Mouse (Mus musculus) cerebellum, adult 2 months (tissue): ENCODE data around the gene Peak1. TPM values are rescaled to one million over a fixed set of nuclear protein-coding genes. Genes with fewer than 3 reads are reported as not detected.

Source experiments
- DNase-seq, 2 experiments: peaks; one replicate each; pipeline ENCODE4 v3.0.0; 2021
- H3K27ac ChIP-seq: fragments of 200-500 bp; 2 replicates; pipeline ENCODE4 v1.5.1; 2012; ENCODE audit warnings: low read length, control low read depth, inconsistent platforms; ENCODE audit not compliant: insufficient read depth
- H3K27me3 ChIP-seq: fragments of 200-500 bp; 2 replicates; pipeline ENCODE4 v1.6.1; 2012; ENCODE audit warnings: inconsistent platforms, mild to moderate bottlenecking, low read length, moderate library complexity; ENCODE audit not compliant: control insufficient read depth, insufficient read depth
- H3K4me1 ChIP-seq: fragments of 200-500 bp; 2 replicates; pipeline ENCODE4 v1.6.1; 2011; ENCODE audit warnings: low read length; ENCODE audit not compliant: control insufficient read depth, insufficient read depth
- H3K4me3 ChIP-seq: fragments of 200-500 bp; replicated peaks from 2 replicates; pipeline ENCODE3; 2011; ENCODE audit warnings: mild to moderate bottlenecking, low read depth, low read length, control low read depth; ENCODE audit not compliant: insufficient read depth
- CTCF ChIP-seq: fragments of 200-500 bp; IDR thresholded peaks from 2 replicates; pipeline ENCODE4 v1.5.1; 2011; ENCODE audit warnings: low read depth, mild to moderate bottlenecking, control low read depth, low read length, moderate library complexity, borderline replicate concordance; ENCODE audit not compliant: insufficient read depth
- POLR2A ChIP-seq: fragments of 200-500 bp; IDR thresholded peaks from 2 replicates; pipeline ENCODE4 v1.6.1; 2011; ENCODE audit warnings: low read length, control low read depth, borderline replicate concordance; ENCODE audit not compliant: insufficient read depth
- WGBS: fragments of 180-500 bp; shearing (Covaris S2); methylation state at CpG from one replicate; pipeline ENCODE4 v1.1.7; 2018; 5-methylcytosine and 5-hydroxymethylcytosine counted together
- polyA plus RNA-seq: library from polyadenylated mRNA; depleted of rRNA; stranded (reverse); fragments of >200 nt; gene quantifications from 2 replicates; pipeline ENCODE4 v1.2.3, GENCODE M21; 2012

Gene Peak1
- polyA plus RNA-seq, 1 experiment = 29.8 TPM

DNA sequence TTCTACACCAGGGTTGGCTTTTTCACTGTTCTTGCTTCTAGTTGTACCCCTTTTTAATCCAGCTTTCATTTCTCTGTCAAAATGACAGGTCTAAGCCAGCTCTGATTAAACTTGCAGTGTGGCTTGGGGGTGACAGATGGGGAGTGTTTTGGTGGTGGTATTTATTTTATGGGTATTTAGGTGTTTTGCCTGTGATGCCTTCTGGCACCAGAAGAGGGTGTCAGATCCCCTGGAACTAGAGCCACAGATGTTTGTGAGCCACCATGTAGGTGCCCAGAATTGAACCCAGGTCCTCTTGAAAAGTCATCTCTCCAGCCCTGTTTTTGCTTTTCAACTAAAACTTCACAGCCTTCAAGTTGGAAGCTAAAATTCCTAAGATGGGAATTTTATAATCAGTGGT is 3.5 kb downstream of the Peak1 start:
- DNase-seq = no peak
- H3K4me3 ChIP-seq = no peak overlapping the region
- H3K4me1 ChIP-seq = peaks cover 5% of the 10 kb centered on the region; the same call in 1 of the 2 replicates
- H3K27ac ChIP-seq = no peak overlapping the region
- H3K27me3 ChIP-seq = no peaks in the 10 kb centered on the region
- TF ChIP-seq CTCF (no peak), POLR2A (no peak)

DNA sequence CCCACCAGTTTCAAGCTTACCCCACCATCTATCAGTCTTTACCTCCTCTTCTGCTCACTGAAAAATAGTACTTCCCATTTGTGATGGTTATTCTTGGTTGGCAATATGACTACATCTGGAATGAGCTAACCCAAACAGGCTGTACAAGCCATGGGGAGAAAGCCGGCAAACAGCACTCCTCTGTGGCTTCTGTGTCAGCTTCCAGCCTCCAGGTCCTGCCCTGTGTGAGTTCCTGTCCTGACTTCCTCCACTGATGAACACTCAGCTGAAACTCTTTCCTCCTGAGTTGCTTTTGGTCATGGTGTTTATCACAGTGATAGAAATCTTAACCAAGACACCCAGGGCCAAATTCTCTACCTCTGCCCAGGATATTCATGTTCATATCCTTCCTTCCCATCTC is 5.2 kb downstream of the Peak1 start:
- Histone ChIP-seq H3K27me3 (no peaks in the 10 kb centered on the region), H3K27ac (no peak overlapping the region), H3K4me1 (peaks cover 8% of the 10 kb centered on the region; the same call in 1 of the 2 replicates), H3K4me3 (no peak overlapping the region)
- 55% methylated on average over 1 of the region's 1 CpGs for WGBS
- TF ChIP-seq CTCF (no peak), POLR2A (no peak)
- no peak for DNase-seq

DNA sequence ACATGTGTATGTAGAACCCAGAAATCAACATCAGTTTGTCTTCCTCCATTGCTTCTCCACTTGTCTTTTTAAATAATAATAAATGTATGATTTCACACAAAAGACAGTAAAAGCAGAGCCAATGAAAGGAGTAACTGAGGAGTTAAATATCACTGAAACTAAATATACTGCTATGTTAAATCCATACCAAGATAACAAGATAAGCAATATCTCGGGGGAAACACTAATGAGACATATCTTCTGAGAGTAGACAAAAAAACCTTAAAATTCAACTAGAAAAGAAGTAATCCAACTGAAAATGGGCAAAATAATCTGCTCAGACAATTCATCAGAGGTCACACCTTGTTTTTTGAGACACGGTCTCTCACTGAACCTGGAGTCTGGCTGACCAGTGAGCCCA is 7.9 kb downstream of the Peak1 start:
- DNase-seq = no peak
- Histone ChIP-seq H3K27me3 (no peaks in the 10 kb centered on the region), H3K4me1 (peaks cover 4% of the 10 kb centered on the region; the same call in 1 of the 2 replicates), H3K4me3 (no peak overlapping the region), H3K27ac (no peak overlapping the region)
- TF ChIP-seq POLR2A = no peak
- no peak for TF ChIP-seq CTCF
- 94% methylated on average over 2 of the region's 2 CpGs for WGBS

GRCm38 (mm10) chr9:56404619-56405018 is 13.2 kb downstream of the Peak1 start:
- TF ChIP-seq POLR2A = no peak
- TF ChIP-seq CTCF = no peak
- 92% methylated on average over 4 of the region's 4 CpGs for WGBS
- Histone ChIP-seq H3K4me1 (peaks cover 17% of the 10 kb centered on the region), H3K27ac (no peak overlapping the region), H3K27me3 (no peaks in the 10 kb centered on the region), H3K4me3 (no peak overlapping the region)
- no peak for DNase-seq

GRCm38 (mm10) chr9:56396306-56396705 is 21.6 kb downstream of the Peak1 start:
- Histone ChIP-seq H3K4me3 (no peak overlapping the region), H3K4me1 (peaks cover 11% of the 10 kb centered on the region; the same call in 1 of the 2 replicates), H3K27me3 (no peaks in the 10 kb centered on the region), H3K27ac (no peak overlapping the region)
- TF ChIP-seq CTCF (no peak), POLR2A (no peak)
- WGBS = 52% methylated on average over 1 of the region's 1 CpGs
- no peak for DNase-seq

- Histone ChIP-seq H3K27me3 (no peaks in the 10 kb centered on the region), H3K27ac (no peak overlapping the region), H3K4me3 (no peak overlapping the region), H3K4me1 (peaks cover 8% of the 10 kb centered on the region)
- 57% methylated on average over 3 of the region's 3 CpGs for WGBS
- no peak for DNase-seq
- TF ChIP-seq CTCF (no peak), POLR2A (no peak)
These were observed 25.0 kb downstream of the Peak1 start for GRCm38 (mm10) chr9:56392857-56393256.

DNA sequence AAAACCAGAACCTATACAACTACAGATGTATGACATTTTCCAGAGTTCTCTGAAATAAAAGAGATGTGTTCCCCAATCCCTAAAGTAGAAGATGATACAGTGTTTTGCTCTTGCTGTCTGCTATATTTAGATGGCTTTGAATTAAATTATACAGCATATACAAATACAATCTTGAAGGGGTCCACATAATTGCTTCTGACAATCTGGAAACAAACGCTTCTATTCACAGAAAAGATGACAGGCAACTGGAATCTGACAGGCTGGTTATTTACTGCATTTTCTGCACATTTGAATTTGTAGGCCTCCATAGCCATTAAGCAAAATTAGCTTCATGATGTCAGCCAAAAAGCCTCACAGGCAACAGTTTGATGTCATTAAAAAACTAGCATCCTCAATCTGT is 35.1 kb downstream of the Peak1 start:
- Histone ChIP-seq H3K4me3 (no peak overlapping the region), H3K27ac (no peak overlapping the region), H3K27me3 (no peaks in the 10 kb centered on the region), H3K4me1 (no peaks in the 10 kb centered on the region)
- 52% methylated on average over 1 of the region's 1 CpGs for WGBS
- TF ChIP-seq POLR2A = no peak
- TF ChIP-seq CTCF = no peak
- DNase-seq = no peak

GRCm38 (mm10) chr9:56374401-56374800 is 43.5 kb downstream of the Peak1 start:
- WGBS = 27% methylated on average over 4 of the region's 4 CpGs
- H3K4me1 ChIP-seq = peaks cover 9% of the 10 kb centered on the region
- H3K27ac ChIP-seq = no peak overlapping the region
- DNase-seq = peak in 1 of 2 experiments; percentile 67
- H3K27me3 ChIP-seq = no peaks in the 10 kb centered on the region
- no peak overlapping the region for H3K4me3 ChIP-seq
- TF ChIP-seq POLR2A (no peak), CTCF (no peak)
